Mouse (Mus musculus) forebrain, embryonic 14.5 days (tissue): ENCODE results near the gene Metap1d. TPM values are rescaled to one million over a fixed set of nuclear protein-coding genes. Genes with fewer than 3 reads are reported as not detected.

Experiments used
- ATAC-seq: fragments of 200-750 bp; cut with Nextera tagmentation; 2 replicates; pipeline ENCODE4 v1.8.0; 2017; ENCODE audit warnings: mild to moderate bottlenecking, moderate library complexity
- DNase-seq: peaks from one replicate; pipeline ENCODE4 v3.0.0-alpha.2; 2015; ENCODE audit warnings: low spot score
- H3K27ac ChIP-seq: fragments of 300-500 bp; sonication (generic); 2 replicates; pipeline ENCODE4 v1.5.1; 2014; ENCODE audit warnings: low read depth, mild to moderate bottlenecking, control low read depth, low read length, moderate library complexity
- H3K27me3 ChIP-seq: fragments of 300-500 bp; sonication (generic); replicated peaks from 2 replicates; pipeline ENCODE4 v1.6.1; 2014; ENCODE audit warnings: low read length, control low read depth, mixed read lengths; ENCODE audit not compliant: control insufficient read depth, insufficient read depth
- H3K36me3 ChIP-seq: fragments of 300-500 bp; sonication (generic); 2 replicates; pipeline ENCODE4 v1.6.1; 2014; ENCODE audit warnings: low read length, control low read depth; ENCODE audit not compliant: control insufficient read depth, insufficient read depth
- H3K4me1 ChIP-seq: fragments of 300-500 bp; sonication (generic); 2 replicates; pipeline ENCODE4 v1.6.1; 2014; ENCODE audit warnings: antibody characterized with exemption, low read length, control low read depth; ENCODE audit not compliant: control insufficient read depth, insufficient read depth
- H3K4me2 ChIP-seq: fragments of 300-500 bp; sonication (generic); 2 replicates; pipeline ENCODE4 v1.6.1; 2014; ENCODE audit warnings: mild to moderate bottlenecking, control low read depth, low read length
- H3K4me3 ChIP-seq: fragments of 300-500 bp; sonication (generic); 2 replicates; pipeline ENCODE4 v1.5.1; 2014; ENCODE audit warnings: low read depth, low read length, control low read depth
- H3K9ac ChIP-seq: fragments of 300-500 bp; sonication (generic); 2 replicates; pipeline ENCODE4 v1.6.1; 2014; ENCODE audit warnings: mild to moderate bottlenecking, low read length, control low read depth, moderate library complexity
- H3K9me3 ChIP-seq: fragments of 300-500 bp; sonication (generic); replicated peaks from 2 replicates; pipeline ENCODE4 v1.6.1; 2016; ENCODE audit warnings: low read length, control low read depth, mixed read lengths; ENCODE audit not compliant: control insufficient read depth
- WGBS: fragments of 180-500 bp; shearing (Covaris S2); extraction: QIAGEN DNeasy Blood & Tissue Kit; methylation state at CpG from one replicate; pipeline ENCODE4 v1.1.7; 2014; 5-methylcytosine and 5-hydroxymethylcytosine counted together
- polyA plus RNA-seq: library from polyadenylated mRNA; unstranded; fragments of >200 nt; fragmentation: Nextera tagmentation; extraction: Ambion mirVana; gene quantifications from 2 replicates; pipeline ENCODE4 v1.2.1, GENCODE M21; 2014

Metap1d gene
- polyA plus RNA-seq, 1 experiment from 2014 or later = 39.9 TPM

DNA sequence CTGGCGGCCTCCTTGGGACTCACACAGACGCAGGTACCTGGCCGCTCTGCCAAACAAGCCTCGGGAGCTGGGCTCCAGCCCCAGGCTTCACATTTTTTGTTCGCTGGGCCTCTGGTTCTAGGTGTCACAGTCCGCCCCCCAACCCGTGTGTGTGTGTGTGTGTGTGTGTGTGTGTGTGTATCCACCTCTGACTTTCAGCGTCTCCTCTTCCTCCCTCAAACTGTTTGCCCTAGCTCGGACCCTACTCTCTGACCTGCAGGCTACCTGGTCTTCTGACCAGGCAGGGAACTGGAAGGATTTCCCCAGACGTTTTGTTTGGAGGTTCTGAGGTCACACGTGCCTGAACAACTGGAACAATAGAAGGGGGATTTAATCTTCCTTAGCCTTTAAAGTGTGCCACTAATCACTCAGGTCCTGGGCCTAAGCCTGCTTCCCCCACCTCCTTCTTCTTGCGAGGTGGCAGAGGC, 78.1 kb downstream of the Metap1d start:
- Histone ChIP-seq H3K4me2 (peak overlapping the region; percentile 75), H3K9ac (peak overlapping the region; percentile 88), H3K36me3 (no peaks in the 10 kb centered on the region), H3K27me3 (peaks cover 60% of the 10 kb centered on the region), H3K27ac (peak overlapping the region; percentile 97), H3K4me1 (peaks cover 10% of the 10 kb centered on the region; the same call in 1 of the 2 replicates), H3K4me3 (peak overlapping the region; percentile 52), H3K9me3 (no peaks in the 10 kb centered on the region)
- ATAC-seq (no peak), DNase-seq (no peak)
- WGBS = 0% methylated on average over 12 of the region's 12 CpGs

DNA sequence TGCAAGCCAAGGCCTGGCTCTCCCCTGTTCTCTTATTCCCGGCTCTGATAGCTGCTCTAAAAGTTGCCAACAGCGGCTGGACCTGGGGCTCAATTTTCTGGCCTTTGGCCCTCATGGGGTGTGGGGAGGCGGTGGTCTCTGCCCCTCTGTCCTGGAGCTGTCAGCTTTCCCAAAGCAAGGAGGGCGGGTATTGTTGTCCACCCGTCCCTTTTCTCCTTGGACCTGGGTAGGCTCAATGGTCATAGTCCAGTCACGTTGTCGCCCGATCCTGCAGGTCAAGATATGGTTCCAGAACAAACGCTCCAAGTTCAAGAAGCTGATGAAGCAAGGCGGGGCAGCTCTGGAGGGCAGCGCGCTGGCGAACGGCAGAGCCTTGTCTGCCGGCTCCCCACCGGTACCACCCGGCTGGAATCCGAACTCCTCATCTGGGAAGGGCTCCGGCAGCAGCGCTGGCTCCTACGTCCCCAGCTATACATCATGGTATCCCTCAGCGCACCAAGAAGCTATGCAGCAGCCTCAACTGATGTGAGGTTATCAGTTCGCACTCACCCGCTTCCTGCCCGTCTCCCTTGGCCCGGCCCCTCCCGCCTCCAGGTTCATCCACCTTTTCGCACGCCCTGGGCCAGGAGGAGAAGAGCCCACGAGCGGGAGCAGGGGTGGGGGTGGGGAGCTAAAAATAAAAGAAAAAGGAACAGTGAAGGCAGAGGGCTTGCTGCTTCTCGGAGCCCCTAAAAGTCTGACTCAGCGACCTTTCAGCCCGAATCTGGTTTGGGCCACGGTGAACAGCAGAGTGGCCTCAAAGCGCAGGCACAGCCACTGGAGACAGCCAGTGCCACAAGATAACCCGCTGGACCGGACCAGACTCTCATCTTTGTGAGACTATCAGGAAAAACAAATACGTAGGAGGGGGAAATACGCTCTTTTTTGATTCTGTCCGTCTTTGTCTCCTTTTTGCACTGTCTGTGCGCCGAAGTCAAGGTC, 79.2 kb downstream of the Metap1d start:
- Histone ChIP-seq H3K4me2 (peak overlapping the region; percentile 75), H3K4me3 (peak overlapping the region; percentile 52), H3K4me1 (peaks cover 10% of the 10 kb centered on the region; the same call in 1 of the 2 replicates), H3K9me3 (no peaks in the 10 kb centered on the region), H3K36me3 (no peaks in the 10 kb centered on the region), H3K9ac (peak overlapping the region; percentile 88), H3K27me3 (peaks cover 59% of the 10 kb centered on the region), H3K27ac (peak overlapping the region; percentile 97)
- DNase-seq (peak; percentile 40), ATAC-seq (no peak)
- 3% methylated on average over 43 of the region's 43 CpGs for WGBS

DNA sequence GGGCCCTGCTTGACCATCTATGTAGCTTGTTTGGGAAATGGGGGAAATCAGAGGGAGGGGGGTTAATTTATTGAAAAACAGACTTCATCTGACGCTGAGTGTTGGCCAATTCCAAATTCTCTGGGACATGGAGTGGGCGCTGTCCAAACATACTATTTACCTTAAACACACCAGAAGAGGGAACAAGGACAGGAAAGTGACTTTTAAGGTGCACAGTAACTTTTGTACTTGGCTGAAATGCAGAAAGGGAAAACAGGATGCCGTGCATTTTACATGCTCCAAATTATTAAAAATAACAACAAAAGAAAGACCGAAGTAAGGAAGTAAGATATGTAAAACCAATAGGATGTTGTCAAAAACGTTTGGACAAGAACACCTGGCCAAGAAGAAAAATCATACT, 80.0 kb downstream of the Metap1d start:
- peak overlapping the region; percentile 97 for H3K27ac ChIP-seq
- DNase-seq = no peak
- peak overlapping the region; percentile 88 for H3K9ac ChIP-seq
- H3K9me3 ChIP-seq = no peaks in the 10 kb centered on the region
- H3K4me2 ChIP-seq = peak overlapping the region; percentile 75
- H3K4me3 ChIP-seq = peak overlapping the region; percentile 52
- ATAC-seq = no peak
- H3K4me1 ChIP-seq = peaks cover 10% of the 10 kb centered on the region; the same call in 1 of the 2 replicates
- WGBS = 9% methylated on average over 5 of the region's 5 CpGs
- peaks cover 57% of the 10 kb centered on the region for H3K27me3 ChIP-seq
- H3K36me3 ChIP-seq = no peaks in the 10 kb centered on the region

DNA sequence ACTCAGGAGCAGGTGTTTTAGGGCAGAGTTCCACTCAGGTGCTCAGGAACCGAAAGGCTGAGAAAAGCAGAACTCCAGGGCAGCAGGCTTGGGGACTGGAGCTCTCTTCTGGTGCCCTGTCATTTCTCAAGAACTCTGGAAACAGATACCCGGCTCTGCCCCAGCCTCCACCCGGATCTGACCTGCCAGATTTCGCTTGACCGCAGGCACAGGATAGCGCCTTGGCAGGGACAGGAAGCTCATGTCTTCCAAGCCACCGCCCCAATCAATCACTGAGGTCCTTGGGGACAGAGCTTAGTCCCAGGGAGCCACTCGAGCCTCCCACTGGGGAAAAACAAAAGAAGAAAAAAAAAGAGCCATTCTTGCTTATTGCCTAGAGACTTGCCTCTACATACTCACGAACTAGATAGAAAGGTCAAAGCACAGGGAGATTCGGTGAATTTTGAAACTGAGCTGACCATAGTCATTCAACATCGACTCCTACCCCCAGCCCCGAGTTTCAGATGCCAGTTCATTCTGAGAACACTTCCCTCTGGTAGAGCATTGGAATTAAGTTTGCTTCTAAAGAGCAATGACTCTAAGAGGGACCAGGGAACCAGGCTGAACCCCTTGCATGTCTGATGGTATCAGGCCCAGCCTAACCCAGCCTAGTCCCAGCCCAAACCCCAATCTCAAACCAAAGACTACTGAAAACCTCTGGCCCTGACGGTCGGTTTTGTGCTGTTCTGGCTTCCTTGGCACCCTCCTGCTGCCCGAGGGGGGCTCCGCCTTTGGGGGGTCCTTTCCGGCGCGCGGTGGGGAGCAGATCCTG, 81.4 kb downstream of the Metap1d start:
- peak; percentile 35 for DNase-seq
- Histone ChIP-seq H3K9ac (peak overlapping the region; percentile 62), H3K4me1 (peaks cover 7% of the 10 kb centered on the region; the same call in 1 of the 2 replicates), H3K36me3 (no peaks in the 10 kb centered on the region), H3K27me3 (peaks cover 58% of the 10 kb centered on the region), H3K27ac (peak overlapping the region; percentile 97), H3K4me2 (peak overlapping the region; percentile 75), H3K9me3 (no peaks in the 10 kb centered on the region), H3K4me3 (peak overlapping the region; percentile 52)
- WGBS = 1% methylated on average over 20 of the region's 20 CpGs
- ATAC-seq = no peak

DNA sequence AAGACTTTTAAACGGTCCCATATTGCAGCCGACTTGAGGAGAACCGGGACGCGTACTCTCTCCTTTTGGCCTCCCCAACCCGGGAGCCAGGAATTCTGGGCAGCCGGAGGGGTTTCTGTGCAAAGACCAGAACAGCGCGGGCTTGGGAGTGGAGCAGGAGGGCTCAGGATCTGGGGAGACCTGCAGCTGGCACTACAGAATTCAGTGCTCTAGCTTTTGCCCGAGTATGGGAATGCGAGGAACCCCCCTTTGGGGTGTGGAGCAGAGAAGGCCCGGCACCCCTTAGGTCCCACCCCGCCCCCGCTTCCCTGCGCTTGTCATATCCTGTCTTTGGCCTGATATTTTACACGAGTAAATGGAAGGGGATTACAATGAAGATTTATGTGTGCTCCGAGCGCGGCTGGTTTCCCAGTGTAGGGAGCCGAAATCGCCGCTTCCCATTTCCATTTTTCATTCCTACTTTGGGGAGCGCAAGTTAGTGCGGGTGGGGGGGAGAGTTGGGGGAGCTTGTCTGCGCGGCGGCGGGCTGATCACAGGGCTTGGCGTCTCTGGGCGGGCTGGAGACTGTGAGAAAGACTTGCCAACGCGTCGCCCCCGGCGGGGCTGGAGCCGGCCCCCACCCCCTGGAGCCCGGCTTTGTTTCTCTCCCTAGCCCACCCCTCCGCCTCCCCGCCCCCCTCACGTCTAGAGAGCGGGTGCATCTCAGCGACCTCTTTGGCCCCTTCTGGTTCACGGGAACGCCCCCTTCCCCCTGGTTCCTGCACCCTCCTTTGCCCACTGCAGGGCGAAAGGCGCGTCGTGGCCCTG, 87.7 kb downstream of the Metap1d start:
- Histone ChIP-seq H3K27me3 (peaks cover 50% of the 10 kb centered on the region), H3K4me3 (peak overlapping the region; percentile 66), H3K9me3 (no peaks in the 10 kb centered on the region), H3K27ac (peak overlapping the region; percentile 95), H3K9ac (peak overlapping the region; percentile 84), H3K4me2 (peak overlapping the region; percentile 90), H3K4me1 (peaks cover 14% of the 10 kb centered on the region), H3K36me3 (peaks cover 5% of the 10 kb centered on the region; the same call in 1 of the 2 replicates)
- under 1% methylated on average over 43 of the region's 48 CpGs for WGBS
- DNase-seq (peak; percentile 58), ATAC-seq (peak; percentile 24)

DNA sequence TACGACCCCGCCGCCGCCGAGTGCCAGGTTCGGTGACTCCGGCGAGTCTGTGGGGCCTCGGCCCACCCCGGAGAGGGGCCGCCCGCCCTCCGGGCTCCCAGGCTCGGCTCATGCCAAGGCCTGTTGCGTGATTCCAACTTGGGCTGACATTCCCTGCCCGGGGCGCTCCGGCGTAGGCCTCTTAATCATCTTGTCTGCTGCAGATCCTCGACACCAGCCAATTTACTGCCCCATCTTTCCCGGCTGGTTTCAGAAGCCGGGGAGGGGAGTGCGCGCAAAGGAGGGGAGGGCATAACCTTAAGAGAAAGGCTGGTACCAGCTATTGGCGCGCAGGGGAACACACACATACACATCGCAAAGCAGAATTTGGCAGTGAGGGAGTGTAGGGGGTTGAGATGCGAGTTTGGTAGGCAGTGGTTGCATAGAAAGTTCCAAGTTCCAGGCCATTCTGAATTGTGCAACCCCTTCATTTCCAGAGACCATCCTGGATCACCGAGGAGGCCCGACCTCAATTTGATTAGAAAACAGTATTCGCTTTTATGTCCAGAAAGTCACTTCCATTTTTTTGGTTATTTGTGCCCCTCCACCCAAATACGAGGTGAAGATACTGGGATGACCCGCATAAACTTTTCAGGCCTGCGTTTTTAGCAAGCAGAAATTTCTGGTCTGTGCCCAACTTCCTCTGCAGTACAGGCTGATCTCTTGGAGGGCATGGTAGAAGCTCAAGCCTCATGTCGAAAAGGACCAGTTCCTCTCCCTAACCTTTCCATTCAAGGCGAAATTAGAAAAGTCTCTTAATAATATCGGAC, 88.5 kb downstream of the Metap1d start:
- peaks cover 17% of the 10 kb centered on the region for H3K4me1 ChIP-seq
- 2% methylated on average over 37 of the region's 37 CpGs for WGBS
- peak overlapping the region; percentile 95 for H3K27ac ChIP-seq
- H3K4me2 ChIP-seq = peak overlapping the region; percentile 90
- DNase-seq (no peak), ATAC-seq (no peak; the same call in 1 of the 2 replicates)
- H3K36me3 ChIP-seq = peaks cover 5% of the 10 kb centered on the region; the same call in 1 of the 2 replicates
- peak overlapping the region; percentile 84 for H3K9ac ChIP-seq
- peak overlapping the region; percentile 66 for H3K4me3 ChIP-seq
- H3K27me3 ChIP-seq = peaks cover 48% of the 10 kb centered on the region
- H3K9me3 ChIP-seq = no peaks in the 10 kb centered on the region

DNA sequence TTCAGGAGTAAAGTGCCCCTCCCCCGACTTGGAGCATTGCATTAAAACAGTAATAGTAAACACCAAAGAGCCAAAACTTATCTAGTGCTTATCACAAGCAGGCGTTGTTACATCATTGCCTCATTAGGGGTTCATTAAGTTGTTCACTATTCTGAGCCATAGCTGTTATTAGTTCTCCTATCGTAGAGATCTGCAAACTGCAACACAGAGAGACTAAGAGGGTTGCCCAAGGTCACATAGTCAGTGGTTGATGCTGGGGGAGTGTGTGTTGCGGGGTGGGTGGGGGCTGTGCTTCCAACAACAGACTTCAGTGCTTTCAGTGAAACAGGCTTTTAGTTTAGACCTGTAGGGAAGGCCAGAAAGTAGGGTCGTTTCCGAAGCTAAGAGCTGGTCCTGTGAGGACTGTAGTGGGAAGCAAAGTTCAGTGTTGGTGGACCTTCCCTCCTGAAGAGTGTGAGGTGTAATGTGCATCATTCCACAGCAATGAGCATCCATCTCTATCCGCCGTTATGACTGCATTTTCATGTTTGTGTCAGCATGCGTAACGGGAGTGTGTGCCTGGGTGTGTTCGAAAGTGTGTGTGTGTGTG, 89.2 kb downstream of the Metap1d start:
- no peak for ATAC-seq

More for the DNA sequence above, 89.2 kb downstream of the Metap1d start:
- peak overlapping the region; percentile 84 for H3K9ac ChIP-seq
- H3K4me3 ChIP-seq = peak overlapping the region; percentile 66
- H3K4me1 ChIP-seq = peaks cover 21% of the 10 kb centered on the region
- H3K27me3 ChIP-seq = peaks cover 43% of the 10 kb centered on the region
- peak; percentile 55 for DNase-seq
- H3K9me3 ChIP-seq = no peaks in the 10 kb centered on the region
- peaks cover 5% of the 10 kb centered on the region; the same call in 1 of the 2 replicates for H3K36me3 ChIP-seq
- WGBS = 4% methylated on average over 11 of the region's 11 CpGs
- peak overlapping the region; percentile 90 for H3K4me2 ChIP-seq
- peak overlapping the region; percentile 95 for H3K27ac ChIP-seq
